Mouse (Mus musculus) CH12.LX (cell line): Measurements from ENCODE around the gene Ccdc6.

Source experiments
- EP300 ChIP-seq: IDR thresholded peaks from 2 replicates; pipeline ENCODE4 v1.6.1; 2011; ENCODE audit warnings: low read length, improper control_type of control experiment
- USF2 ChIP-seq: conservative IDR thresholded peaks from 2 replicates; pipeline ENCODE4 v1.6.1; 2011; ENCODE audit warnings: low read depth, low read length, improper control_type of control experiment

- no peak for TF ChIP-seq EP300
- TF ChIP-seq USF2 = no peak
These were observed 43.5 kb downstream of the Ccdc6 start for GRCm38 (mm10) chr10:70140414-70140813.
